Mouse (Mus musculus) forebrain, embryonic 14.5 days (tissue): ENCODE results near the gene Slc39a3. TPM values are rescaled to one million over a fixed set of nuclear protein-coding genes. Genes with fewer than 3 reads are reported as not detected.

Experiments
- ATAC-seq: fragments of 200-750 bp; cut with Nextera tagmentation; 2 replicates; pipeline ENCODE4 v1.8.0; 2017; ENCODE audit warnings: mild to moderate bottlenecking, moderate library complexity
- DNase-seq: peaks from one replicate; pipeline ENCODE4 v3.0.0-alpha.2; 2015; ENCODE audit warnings: low spot score
- H3K27ac ChIP-seq: fragments of 300-500 bp; sonication (generic); 2 replicates; pipeline ENCODE4 v1.5.1; 2014; ENCODE audit warnings: low read depth, mild to moderate bottlenecking, control low read depth, low read length, moderate library complexity
- H3K27me3 ChIP-seq: fragments of 300-500 bp; sonication (generic); replicated peaks from 2 replicates; pipeline ENCODE4 v1.6.1; 2014; ENCODE audit warnings: low read length, control low read depth, mixed read lengths; ENCODE audit not compliant: control insufficient read depth, insufficient read depth
- H3K36me3 ChIP-seq: fragments of 300-500 bp; sonication (generic); 2 replicates; pipeline ENCODE4 v1.6.1; 2014; ENCODE audit warnings: low read length, control low read depth; ENCODE audit not compliant: control insufficient read depth, insufficient read depth
- H3K4me1 ChIP-seq: fragments of 300-500 bp; sonication (generic); 2 replicates; pipeline ENCODE4 v1.6.1; 2014; ENCODE audit warnings: antibody characterized with exemption, low read length, control low read depth; ENCODE audit not compliant: control insufficient read depth, insufficient read depth
- H3K4me2 ChIP-seq: fragments of 300-500 bp; sonication (generic); 2 replicates; pipeline ENCODE4 v1.6.1; 2014; ENCODE audit warnings: mild to moderate bottlenecking, control low read depth, low read length
- H3K4me3 ChIP-seq: fragments of 300-500 bp; sonication (generic); 2 replicates; pipeline ENCODE4 v1.5.1; 2014; ENCODE audit warnings: low read depth, low read length, control low read depth
- H3K9ac ChIP-seq: fragments of 300-500 bp; sonication (generic); 2 replicates; pipeline ENCODE4 v1.6.1; 2014; ENCODE audit warnings: mild to moderate bottlenecking, low read length, control low read depth, moderate library complexity
- H3K9me3 ChIP-seq: fragments of 300-500 bp; sonication (generic); replicated peaks from 2 replicates; pipeline ENCODE4 v1.6.1; 2016; ENCODE audit warnings: low read length, control low read depth, mixed read lengths; ENCODE audit not compliant: control insufficient read depth
- WGBS: fragments of 180-500 bp; shearing (Covaris S2); extraction: QIAGEN DNeasy Blood & Tissue Kit; methylation state at CpG from one replicate; pipeline ENCODE4 v1.1.7; 2014; 5-methylcytosine and 5-hydroxymethylcytosine counted together
- polyA plus RNA-seq: library from polyadenylated mRNA; unstranded; fragments of >200 nt; fragmentation: Nextera tagmentation; extraction: Ambion mirVana; gene quantifications from 2 replicates; pipeline ENCODE4 v1.2.1, GENCODE M21; 2014

The Slc39a3 gene
- polyA plus RNA-seq: 20.7 and 26.9 TPM in 2 replicates

- H3K9me3 ChIP-seq: no peaks in the 10 kb centered on the region
- DNase-seq: peak; percentile 99
- peak; percentile 100 for ATAC-seq
- H3K27me3 ChIP-seq: no peaks in the 10 kb centered on the region
- H3K27ac ChIP-seq: peak within 1 kb of the TSS; percentile 70
- H3K4me3 ChIP-seq: peak within 1 kb of the TSS; percentile 84
- peak within 1 kb of the TSS; percentile 77 for H3K9ac ChIP-seq
- WGBS: under 1% methylated on average over 35 of the region's 35 CpGs
- H3K4me2 ChIP-seq: peak within 1 kb of the TSS; percentile 63
- peaks cover 16% of the 10 kb centered on the region for H3K36me3 ChIP-seq
- peaks cover 5% of the 10 kb centered on the region; the same call in 1 of the 2 replicates for H3K4me1 ChIP-seq
Observed at GRCm38 (mm10) chr10:81036988-81037580, at the start of gene Slc39a3. Gene Slc39a3 (minus strand): TSS chr10:81037426.

GRCm38 (mm10) chr10:81087021-81087420 lies 49.8 kb upstream of the Slc39a3 start:
- Histone ChIP-seq H3K9ac (no peak overlapping the region), H3K36me3 (peaks cover 7% of the 10 kb centered on the region), H3K27ac (no peak overlapping the region), H3K4me3 (no peak overlapping the region), H3K27me3 (no peaks in the 10 kb centered on the region), H3K4me1 (peaks cover 4% of the 10 kb centered on the region; the same call in 1 of the 2 replicates), H3K9me3 (no peaks in the 10 kb centered on the region), H3K4me2 (no peak overlapping the region)
- ATAC-seq (no peak), DNase-seq (no peak)
- WGBS: 65% methylated on average over 2 of the region's 2 CpGs

- H3K36me3 ChIP-seq: peaks cover 54% of the 10 kb centered on the region
- ATAC-seq: peak; percentile 67
- DNase-seq: peak; percentile 79
- no peak overlapping the region for H3K4me2 ChIP-seq
- no peaks in the 10 kb centered on the region for H3K4me1 ChIP-seq
- 82% methylated on average over 7 of the region's 7 CpGs for WGBS
- H3K27ac ChIP-seq: no peak overlapping the region
- H3K27me3 ChIP-seq: no peaks in the 10 kb centered on the region
- no peak overlapping the region for H3K4me3 ChIP-seq
- no peak overlapping the region for H3K9ac ChIP-seq
- no peaks in the 10 kb centered on the region for H3K9me3 ChIP-seq
Observed at GRCm38 (mm10) chr10:81082168-81082960, 45.1 kb upstream of the Slc39a3 start.

- Histone ChIP-seq H3K4me1 (no peaks in the 10 kb centered on the region), H3K4me2 (no peak overlapping the region), H3K4me3 (no peak overlapping the region), H3K9ac (no peak overlapping the region), H3K27me3 (no peaks in the 10 kb centered on the region), H3K27ac (no peak overlapping the region), H3K9me3 (no peaks in the 10 kb centered on the region), H3K36me3 (peaks cover 68% of the 10 kb centered on the region)
- no peak for DNase-seq
- ATAC-seq: no peak
- 93% methylated on average over 31 of the region's 31 CpGs for WGBS
Observed at GRCm38 (mm10) chr10:81080008-81080655, 42.9 kb upstream of the Slc39a3 start.

GRCm38 (mm10) chr10:81077916-81078315 lies 40.7 kb upstream of the Slc39a3 start:
- H3K9ac ChIP-seq: no peak overlapping the region

GRCm38 (mm10) chr10:81076356-81076755 lies 39.1 kb upstream of the Slc39a3 start:
- peaks cover 80% of the 10 kb centered on the region for H3K36me3 ChIP-seq
- 93% methylated on average over 1 of the region's 1 CpGs for WGBS
- ATAC-seq (no peak), DNase-seq (no peak)
- H3K4me1 ChIP-seq: no peaks in the 10 kb centered on the region
- H3K9me3 ChIP-seq: no peaks in the 10 kb centered on the region
- H3K4me3 ChIP-seq: no peak overlapping the region
- H3K27me3 ChIP-seq: no peaks in the 10 kb centered on the region
- H3K4me2 ChIP-seq: no peak overlapping the region
- H3K27ac ChIP-seq: no peak overlapping the region
- no peak overlapping the region for H3K9ac ChIP-seq

More at GRCm38 (mm10) chr10:81077916-81078315, 40.7 kb upstream of the Slc39a3 start:
- no peaks in the 10 kb centered on the region for H3K9me3 ChIP-seq
- DNase-seq (no peak), ATAC-seq (no peak)
- peaks cover 85% of the 10 kb centered on the region for H3K36me3 ChIP-seq
- H3K27ac ChIP-seq: no peak overlapping the region
- 92% methylated on average over 11 of the region's 11 CpGs for whole genome bisulfite sequencing
- H3K4me3 ChIP-seq: no peak overlapping the region
- no peaks in the 10 kb centered on the region for H3K27me3 ChIP-seq
- no peak overlapping the region for H3K4me2 ChIP-seq
- H3K4me1 ChIP-seq: no peaks in the 10 kb centered on the region

GRCm38 (mm10) chr10:81075734-81076133 lies 38.5 kb upstream of the Slc39a3 start:
- Histone ChIP-seq H3K4me1 (peaks cover 4% of the 10 kb centered on the region), H3K9ac (no peak overlapping the region), H3K4me3 (no peak overlapping the region), H3K27ac (no peak overlapping the region), H3K27me3 (no peaks in the 10 kb centered on the region), H3K36me3 (peaks cover 74% of the 10 kb centered on the region), H3K4me2 (no peak overlapping the region), H3K9me3 (no peaks in the 10 kb centered on the region)
- ATAC-seq (no peak), DNase-seq (no peak)
- 86% methylated on average over 8 of the region's 8 CpGs for WGBS

GRCm38 (mm10) chr10:81073464-81073863 lies 36.2 kb upstream of the Slc39a3 start:
- H3K9ac ChIP-seq: no peak overlapping the region
- no peaks in the 10 kb centered on the region for H3K27me3 ChIP-seq
- peaks cover 15% of the 10 kb centered on the region for H3K4me1 ChIP-seq
- 60% methylated on average over 7 of the region's 7 CpGs for WGBS
- H3K36me3 ChIP-seq: peaks cover 51% of the 10 kb centered on the region
- no peak overlapping the region for H3K27ac ChIP-seq
- ATAC-seq (no peak), DNase-seq (no peak)
- H3K4me3 ChIP-seq: no peak overlapping the region
- no peaks in the 10 kb centered on the region for H3K9me3 ChIP-seq
- H3K4me2 ChIP-seq: no peak overlapping the region
